Mouse (Mus musculus): ENCODE data around the gene Gm13279.
"Not testable (repeated sequence)": the region's sequence is repeated elsewhere in the genome, so short reads cannot be mapped to it uniquely, and the experiment has no call there.

The Gm13279 gene

GRCm38 (mm10) chr4:88797097-88797496, at the start of gene Gm13279:
TSS of gene Gm13279 (plus strand) at chr4:88797397.
- not testable (repeated sequence) for DNase-seq (ENCODE audit: low read depth)

DNA sequence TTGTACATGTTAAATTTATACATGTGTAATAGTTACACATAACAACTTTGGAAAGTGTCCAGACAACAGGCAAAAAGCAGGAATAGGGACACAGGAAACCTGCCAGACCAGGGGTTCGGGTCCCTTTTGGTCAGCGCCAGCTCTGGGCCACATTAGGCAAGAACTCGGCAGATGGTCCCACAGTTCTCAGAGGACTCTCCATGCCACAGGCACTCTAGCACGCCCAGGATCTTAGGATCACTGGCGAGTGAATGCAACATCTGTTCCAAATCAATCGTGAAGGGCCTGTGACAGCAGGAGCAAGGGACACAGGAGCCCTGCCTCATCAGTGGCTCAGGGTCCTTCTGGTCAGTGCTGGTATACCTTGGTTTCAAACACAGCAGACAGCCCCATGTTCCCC, 47.3 kb upstream of the Gm13279 start:
- DNase-seq (ENCODE audit: low read depth), result no peak

DNA sequence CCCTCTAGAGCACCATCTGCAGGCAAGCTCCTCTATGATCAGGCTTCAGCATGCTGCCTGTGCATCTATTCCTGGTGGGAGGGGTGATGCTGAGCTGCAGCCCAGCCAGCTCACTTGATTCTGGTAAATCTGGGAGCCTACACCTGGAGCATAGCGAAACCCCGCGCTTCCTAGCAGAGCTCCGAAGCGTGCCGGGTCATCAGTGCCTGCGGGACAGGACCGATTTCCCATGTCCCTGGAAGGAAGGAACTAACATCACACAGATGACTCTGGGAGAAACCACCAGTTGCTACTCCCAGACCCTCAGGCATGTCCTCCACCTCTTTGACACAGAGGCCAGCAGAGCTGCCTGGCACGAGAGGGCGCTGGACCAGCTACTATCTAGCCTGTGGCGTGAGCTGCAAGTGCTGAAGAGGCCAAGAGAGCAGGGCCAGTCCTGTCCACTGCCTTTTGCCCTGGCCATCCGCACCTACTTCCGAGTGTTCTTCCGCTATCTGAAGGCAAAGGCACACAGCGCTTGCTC, 42.3 kb upstream of the Gm13279 start, which contains the start of gene Gm13271:
Gm13271 (plus strand) TSS at position 51 of the 523 bp plus-strand sequence.
- DNase-seq (ENCODE audit: low read depth), result not testable (repeated sequence)

- DNase-seq (ENCODE audit: low read depth), result peak; percentile 19
Observed at GRCm38 (mm10) chr4:88756581-88757513, 40.4 kb upstream of the Gm13279 start.

GRCm38 (mm10) chr4:88757628-88758031, 39.6 kb upstream of the Gm13279 start:
- DNase-seq (ENCODE audit: low read depth), result peak; percentile 79

DNA sequence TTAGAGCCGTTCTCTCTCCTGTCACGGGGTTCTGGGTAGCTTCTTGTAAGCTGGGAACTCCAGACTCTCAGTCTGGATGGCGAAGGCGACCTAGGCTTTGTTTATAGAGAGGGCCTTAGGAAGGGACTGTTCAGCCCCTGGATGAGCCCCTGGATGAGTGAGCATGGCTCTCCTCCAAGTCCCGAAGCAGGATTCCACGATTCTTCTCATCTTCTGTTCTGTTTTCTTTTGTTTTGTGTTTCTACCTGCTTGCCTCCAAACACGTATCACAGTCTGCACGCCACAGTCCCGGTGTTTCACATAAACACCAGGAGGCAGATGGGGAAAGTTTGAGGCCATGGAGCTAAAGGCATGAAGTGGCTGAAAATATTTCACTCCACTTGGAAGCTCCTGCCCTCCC, 38.4 kb upstream of the Gm13279 start:
- DNase-seq (ENCODE audit: low read depth), result not testable (repeated sequence)

DNA sequence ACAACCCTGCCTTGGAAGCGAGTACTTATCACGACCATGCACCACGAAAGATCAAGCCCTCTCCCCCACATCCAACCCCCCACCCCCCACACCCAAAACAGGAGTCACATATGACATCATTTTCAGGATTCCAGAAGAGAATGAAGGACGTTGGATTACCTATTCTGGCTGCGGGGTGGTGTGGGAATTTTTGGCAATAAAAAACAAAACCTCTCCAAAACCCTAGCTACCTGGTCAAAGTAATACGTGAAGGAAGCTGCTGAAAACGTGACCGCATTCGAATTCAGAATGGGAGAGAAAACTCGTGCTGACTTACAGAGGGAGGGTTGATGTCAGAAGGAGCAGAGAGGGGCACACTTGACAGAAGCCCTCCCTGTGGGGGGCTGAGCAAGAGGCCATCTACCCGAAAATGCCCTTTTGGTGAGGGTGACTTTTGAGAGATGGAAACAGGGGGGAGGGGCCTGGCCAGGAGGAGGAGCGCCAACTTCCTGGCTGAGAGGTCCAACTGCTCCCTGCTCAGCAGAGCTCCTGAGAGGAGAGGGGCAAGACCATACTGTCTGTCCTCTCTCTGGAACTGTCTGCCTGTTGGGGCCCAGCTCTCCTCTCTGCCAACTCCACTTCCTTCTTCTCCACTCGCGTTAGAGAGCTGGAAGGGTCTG, 37.5 kb upstream of the Gm13279 start, which contains the start of gene Gm13283:
Gm13283 (plus strand) TSS at position 510 of the 659 bp plus-strand sequence.
- not testable (repeated sequence) for DNase-seq (ENCODE audit: low read depth)

DNA sequence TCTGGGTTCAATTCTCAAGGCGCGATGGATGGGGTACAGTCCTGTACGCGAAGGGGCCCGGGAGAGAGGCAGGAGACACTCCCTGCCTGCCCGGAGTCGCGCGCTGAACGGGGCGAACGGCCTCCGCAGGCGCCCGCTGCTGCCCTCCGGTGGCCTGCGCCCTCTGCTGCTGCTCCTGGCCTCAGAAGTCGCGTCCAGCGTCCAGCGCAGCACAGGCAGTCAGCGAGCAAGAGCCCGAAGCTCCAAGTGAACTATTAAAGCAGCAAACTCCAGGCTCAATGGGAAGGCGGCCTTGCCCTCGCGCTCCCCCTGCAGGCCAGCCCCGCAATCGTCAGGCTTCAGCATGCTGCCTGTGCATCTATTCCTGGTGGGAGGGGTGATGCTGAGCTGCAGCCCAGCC, 36.8 kb upstream of the Gm13279 start:
- peak; percentile 80 for DNase-seq (ENCODE audit: low read depth)

DNA sequence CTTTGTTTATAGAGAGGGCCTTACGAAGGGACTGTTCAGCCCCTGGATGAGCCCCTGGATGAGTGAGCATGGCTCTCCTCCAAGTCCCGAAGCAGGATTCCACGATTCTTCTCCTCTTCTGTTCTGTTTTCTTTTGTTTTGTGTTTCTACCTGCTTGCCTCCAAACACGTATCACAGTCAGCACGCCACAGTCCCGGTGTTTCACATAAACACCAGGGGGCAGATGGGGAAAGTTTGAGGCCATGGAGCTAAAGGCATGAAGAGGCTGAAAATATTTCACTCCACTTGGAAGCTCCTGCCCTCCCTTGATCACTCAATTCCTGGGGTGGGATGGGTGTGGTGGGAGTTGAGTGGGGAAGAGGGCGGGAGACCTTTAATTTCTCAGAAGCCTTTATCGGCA, 35.4 kb upstream of the Gm13279 start:
- DNase-seq (ENCODE audit: low read depth), result not testable (repeated sequence)

DNA sequence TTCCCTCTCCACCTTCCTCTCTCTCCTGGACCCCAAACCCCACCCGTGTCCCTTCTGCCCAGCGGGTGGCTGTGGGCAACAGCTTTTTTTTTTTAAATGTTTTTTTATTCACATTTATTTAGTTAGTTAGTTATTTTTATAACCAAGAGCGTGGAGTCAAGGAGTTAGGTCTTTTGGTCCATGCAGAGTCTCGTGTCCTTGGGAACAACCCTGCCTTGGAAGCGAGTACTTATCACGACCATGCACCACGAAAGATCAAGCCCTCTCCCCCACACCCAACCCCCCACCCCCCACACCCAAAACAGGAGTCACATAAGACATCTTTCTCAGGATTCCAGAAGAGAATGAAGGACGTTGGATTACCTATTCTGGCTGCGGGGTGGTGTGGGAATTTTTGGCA, 34.9 kb upstream of the Gm13279 start:
- not testable (repeated sequence) for DNase-seq (ENCODE audit: low read depth)

- DNase-seq (ENCODE audit: low read depth), result peak; percentile 65
Observed at GRCm38 (mm10) chr4:88763384-88764018, 33.7 kb upstream of the Gm13279 start.

- not testable (repeated sequence) for DNase-seq (ENCODE audit: low read depth)
Observed at GRCm38 (mm10) chr4:88773534-88773933, 23.7 kb upstream of the Gm13279 start, which contains the start of gene Gm13290. TSS of gene Gm13290 (plus strand) at chr4:88773834.

GRCm38 (mm10) chr4:88776622-88777021, 20.6 kb upstream of the Gm13279 start, which contains the start of gene Gm13289:
TSS of gene Gm13289 (plus strand) at chr4:88776922.
- DNase-seq (ENCODE audit: low read depth), result not testable (repeated sequence)

DNA sequence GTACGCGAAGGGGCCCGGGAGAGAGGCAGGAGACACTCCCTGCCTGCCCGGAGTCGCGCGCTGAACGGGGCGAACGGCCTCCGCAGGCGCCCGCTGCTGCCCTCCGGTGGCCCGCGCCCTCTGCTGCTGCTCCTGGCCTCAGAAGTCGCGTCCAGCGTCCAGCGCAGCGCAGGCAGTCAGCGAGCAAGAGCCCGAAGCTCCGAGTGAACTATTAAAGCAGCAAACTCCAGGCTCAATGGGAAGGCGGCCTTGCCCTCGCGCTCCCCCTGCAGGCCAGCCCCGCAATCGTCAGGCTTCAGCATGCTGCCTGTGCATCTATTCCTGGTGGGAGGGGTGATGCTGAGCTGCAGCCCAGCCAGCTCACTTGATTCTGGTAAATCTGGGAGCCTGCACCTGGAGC, 17.6 kb upstream of the Gm13279 start, which contains the start of gene Gm13272:
Gm13272 (plus strand) TSS at position 301 of the 400 bp plus-strand sequence.
- DNase-seq (ENCODE audit: low read depth), result not testable (repeated sequence)

DNA sequence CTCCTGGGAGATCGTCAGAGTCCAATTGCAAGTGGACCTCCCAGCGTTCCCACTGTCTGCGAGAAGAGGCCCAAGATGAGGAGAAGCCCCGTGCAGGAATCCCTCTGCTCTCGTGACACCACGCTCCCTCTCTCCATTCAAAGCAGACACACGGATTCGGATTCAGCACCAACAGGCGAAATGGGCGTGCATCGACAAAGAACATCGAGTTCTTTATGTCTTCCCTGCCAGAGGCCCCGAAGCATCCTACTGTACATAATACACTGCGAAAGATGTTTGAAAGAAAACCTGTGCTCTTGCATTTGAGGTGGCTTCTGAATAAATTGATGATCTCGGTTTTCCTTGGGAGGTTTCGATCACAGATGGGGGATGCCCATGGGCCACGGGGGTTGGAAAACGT, 16.9 kb upstream of the Gm13279 start:
- not testable (repeated sequence) for DNase-seq (ENCODE audit: low read depth)

DNA sequence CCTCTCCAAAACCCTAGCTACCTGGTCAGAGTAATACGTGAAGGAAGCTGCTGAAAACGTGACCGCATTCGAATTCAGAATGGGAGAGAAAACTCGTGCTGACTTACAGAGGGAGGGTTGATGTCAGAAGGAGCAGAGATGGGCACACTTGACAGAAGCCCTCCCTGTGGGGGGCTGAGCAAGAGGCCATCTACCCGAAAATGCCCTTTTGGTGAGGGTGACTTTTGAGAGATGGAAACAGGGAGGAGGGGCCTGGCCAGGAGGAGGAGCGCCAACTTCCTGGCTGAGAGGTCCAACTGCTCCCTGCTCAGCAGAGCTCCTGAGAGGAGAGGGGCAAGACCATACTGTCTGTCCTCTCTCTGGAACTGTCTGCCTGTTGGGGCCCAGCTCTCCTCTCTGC, 15.4 kb upstream of the Gm13279 start, which contains the start of gene Ifnz:
Ifnz (plus strand) TSS at position 301 of the 400 bp plus-strand sequence.
- not testable (repeated sequence) for DNase-seq (ENCODE audit: low read depth)

DNA sequence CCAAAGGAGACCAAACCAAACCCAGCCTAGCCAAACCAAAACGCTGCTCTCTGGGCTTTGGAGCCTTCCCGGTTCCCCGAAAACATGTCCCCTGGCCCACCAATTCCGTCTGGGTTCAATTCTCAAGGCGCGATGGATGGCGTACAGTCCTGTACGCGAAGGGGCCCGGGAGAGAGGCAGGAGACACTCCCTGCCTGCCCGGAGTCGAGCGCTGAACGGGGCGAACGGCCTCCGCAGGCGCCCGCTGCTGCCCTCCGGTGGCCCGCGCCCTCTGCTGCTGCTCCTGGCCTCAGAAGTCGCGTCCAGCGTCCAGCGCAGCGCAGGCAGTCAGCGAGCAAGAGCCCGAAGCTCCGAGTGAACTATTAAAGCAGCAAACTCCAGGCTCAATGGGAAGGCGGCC, 14.9 kb upstream of the Gm13279 start:
- not testable (repeated sequence) for DNase-seq (ENCODE audit: low read depth)

GRCm38 (mm10) chr4:88785409-88785808, 11.8 kb upstream of the Gm13279 start, which contains the start of gene Gm13276:
TSS of gene Gm13276 (plus strand) at chr4:88785709.
- not testable (repeated sequence) for DNase-seq (ENCODE audit: low read depth)

DNA sequence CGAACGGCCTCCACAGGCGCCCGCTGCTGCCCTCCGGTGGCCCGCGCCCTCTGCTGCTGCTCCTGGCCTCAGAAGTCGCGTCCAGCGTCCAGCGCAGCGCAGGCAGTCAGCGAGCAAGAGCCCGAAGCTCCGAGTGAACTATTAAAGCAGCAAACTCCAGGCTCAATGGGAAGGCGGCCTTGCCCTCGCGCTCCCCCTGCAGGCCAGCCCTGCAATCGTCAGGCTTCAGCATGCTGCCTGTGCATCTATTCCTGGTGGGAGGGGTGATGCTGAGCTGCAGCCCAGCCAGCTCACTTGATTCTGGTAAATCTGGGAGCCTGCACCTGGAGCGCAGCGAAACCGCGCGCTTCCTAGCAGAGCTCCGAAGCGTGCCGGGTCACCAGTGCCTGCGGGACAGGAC, 8.8 kb upstream of the Gm13279 start, which contains the start of gene Gm13277:
Gm13277 (plus strand) TSS at position 231 of the 400 bp plus-strand sequence.
- not testable (repeated sequence) for DNase-seq (ENCODE audit: low read depth)

DNA sequence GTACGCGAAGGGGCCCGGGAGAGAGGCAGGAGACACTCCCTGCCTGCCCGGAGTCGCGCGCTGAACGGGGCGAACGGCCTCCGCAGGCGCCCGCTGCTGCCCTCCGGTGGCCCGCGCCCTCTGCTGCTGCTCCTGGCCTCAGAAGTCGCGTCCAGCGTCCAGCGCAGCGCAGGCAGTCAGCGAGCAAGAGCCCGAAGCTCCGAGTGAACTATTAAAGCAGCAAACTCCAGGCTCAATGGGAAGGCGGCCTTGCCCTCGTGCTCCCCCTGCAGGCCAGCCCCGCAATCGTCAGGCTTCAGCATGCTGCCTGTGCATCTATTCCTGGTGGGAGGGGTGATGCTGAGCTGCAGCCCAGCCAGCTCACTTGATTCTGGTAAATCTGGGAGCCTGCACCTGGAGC, 5.9 kb upstream of the Gm13279 start, which contains the start of gene Gm13278:
Gm13278 (plus strand) TSS at position 301 of the 400 bp plus-strand sequence.
- DNase-seq (ENCODE audit: low read depth), result not testable (repeated sequence)

Data from fibroblast of lung, adult 2 months (primary cell).